Mouse (Mus musculus) heart, embryonic 12.5 days (tissue): ENCODE measurements around the gene Mcoln2. TPM values are rescaled to one million over a fixed set of nuclear protein-coding genes. Genes with fewer than 3 reads are reported as not detected.

Source experiments
- ATAC-seq: fragments of 200-750 bp; cut with Nextera tagmentation; 2 replicates; pipeline ENCODE4 v1.8.0; 2017; ENCODE audit warnings: moderate TSS enrichment, moderate library complexity; ENCODE audit not compliant: insufficient number of reproducible peaks, low FRiP score
- H3K27ac ChIP-seq: fragments of 300-500 bp; sonication (generic); 2 replicates; pipeline ENCODE4 v1.5.1; 2016; ENCODE audit warnings: mild to moderate bottlenecking, moderate library complexity; ENCODE audit not compliant: poor library complexity, severe bottlenecking
- H3K27me3 ChIP-seq: fragments of 300-500 bp; sonication (generic); replicated peaks from 2 replicates; pipeline ENCODE4 v1.6.1; 2016; ENCODE audit warnings: mild to moderate bottlenecking, moderate library complexity
- H3K36me3 ChIP-seq: fragments of 300-500 bp; sonication (generic); 2 replicates; pipeline ENCODE4 v1.6.1; 2016; ENCODE audit warnings: mild to moderate bottlenecking, moderate library complexity
- H3K4me1 ChIP-seq: fragments of 300-500 bp; sonication (generic); replicated peaks from 2 replicates; pipeline ENCODE4 v1.6.1; 2016; ENCODE audit warnings: mild to moderate bottlenecking
- H3K4me2 ChIP-seq: fragments of 300-500 bp; sonication (generic); 2 replicates; pipeline ENCODE4 v1.6.1; 2016; ENCODE audit warnings: mild to moderate bottlenecking, moderate library complexity
- H3K4me3 ChIP-seq: fragments of 300-500 bp; sonication (generic); 2 replicates; pipeline ENCODE4 v1.5.1; 2016; ENCODE audit warnings: mild to moderate bottlenecking
- H3K9ac ChIP-seq: fragments of 300-500 bp; sonication (generic); 2 replicates; pipeline ENCODE4 v1.6.1; 2016; ENCODE audit warnings: mild to moderate bottlenecking, moderate library complexity
- H3K9me3 ChIP-seq: fragments of 300-500 bp; sonication (generic); replicated peaks from 2 replicates; pipeline ENCODE4 v1.6.1; 2016; ENCODE audit warnings: mild to moderate bottlenecking, moderate library complexity
- WGBS: fragments of 180-500 bp; shearing (Covaris S2); methylation state at CpG from one replicate; pipeline ENCODE4 v1.1.7; 2016; 5-methylcytosine and 5-hydroxymethylcytosine counted together
- polyA plus RNA-seq: library from polyadenylated mRNA; unstranded; fragments of >200 nt; fragmentation: Nextera tagmentation; extraction: Ambion mirVana; gene quantifications from 2 replicates; pipeline ENCODE4 v1.2.1, GENCODE M21; 2016

Gene Mcoln2
- polyA plus RNA-seq, 1 experiment from 2014 or later: 0.57 TPM

- Histone ChIP-seq H3K4me1 (peaks cover 18% of the 10 kb centered on the region), H3K4me3 (peak overlapping the region; percentile 31), H3K9ac (peak overlapping the region; percentile 51), H3K9me3 (no peaks in the 10 kb centered on the region), H3K4me2 (peak overlapping the region; percentile 64), H3K27me3 (peaks cover 37% of the 10 kb centered on the region), H3K27ac (no peak overlapping the region), H3K36me3 (no peaks in the 10 kb centered on the region)
- ATAC-seq: 0 out of 2 replicates have a peak, but pooled peaks have one; percentile 22
- WGBS: 10% methylated on average over 25 of the region's 25 CpGs
Observed at GRCm38 (mm10) chr3:146121310-146122124, 28.1 kb upstream of the Mcoln2 start.

DNA sequence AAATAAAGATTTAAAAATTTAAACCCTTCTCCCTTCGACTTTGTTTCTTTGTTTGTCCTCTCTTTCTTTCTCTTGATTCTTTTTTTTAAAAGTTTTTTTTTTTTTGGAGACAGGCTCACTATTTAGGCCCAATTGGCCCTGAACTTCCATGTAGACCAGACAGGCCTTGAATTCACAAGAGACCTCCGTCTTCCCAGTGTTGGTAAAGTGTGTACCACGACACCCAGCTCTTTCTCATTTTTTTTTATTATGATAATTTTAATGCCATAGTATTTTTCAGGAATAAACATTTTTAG is 27.6 kb upstream of the Mcoln2 start:
- Histone ChIP-seq H3K4me3 (no peak overlapping the region), H3K27ac (no peak overlapping the region), H3K9me3 (no peaks in the 10 kb centered on the region), H3K27me3 (peaks cover 32% of the 10 kb centered on the region), H3K4me2 (peak overlapping the region; percentile 64; the same call in 1 of the 2 replicates), H3K4me1 (peaks cover 17% of the 10 kb centered on the region), H3K9ac (no peak overlapping the region), H3K36me3 (no peaks in the 10 kb centered on the region)
- 56% methylated on average over 3 of the region's 3 CpGs for WGBS
- no peak for ATAC-seq

DNA sequence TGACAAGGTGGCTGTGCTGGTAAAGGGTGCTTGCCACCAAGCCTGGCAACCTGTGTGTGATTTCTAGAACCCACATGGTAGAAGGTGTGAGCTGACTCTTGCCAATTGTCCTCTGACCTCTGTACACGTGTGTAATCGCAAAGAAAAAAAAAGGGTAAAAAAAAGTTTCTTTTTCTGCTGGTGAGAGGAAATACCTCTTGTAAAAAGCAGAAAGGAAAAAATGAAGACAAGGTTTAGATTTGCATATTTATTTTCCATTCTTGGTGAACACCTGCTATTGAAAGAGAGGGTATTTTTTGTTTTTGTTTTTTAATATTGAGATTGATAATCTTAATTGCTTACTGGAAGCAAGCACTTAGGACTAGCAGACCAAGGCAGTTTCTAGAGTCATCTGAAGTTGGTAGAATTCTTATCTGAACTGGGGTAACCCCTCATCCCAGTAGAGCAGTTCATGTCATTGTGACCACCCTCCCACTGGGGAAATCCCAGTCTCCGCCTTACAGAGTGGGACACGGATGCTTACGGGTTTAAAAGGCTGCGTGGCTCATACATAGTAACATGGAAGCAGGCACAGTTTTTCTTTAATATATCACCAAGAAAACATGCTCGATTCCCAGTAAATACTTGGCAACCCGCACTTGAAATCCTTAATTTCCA is 26.7 kb upstream of the Mcoln2 start:
- ATAC-seq: no peak

GRCm38 (mm10) chr3:146123464-146123825 is 26.2 kb upstream of the Mcoln2 start:
- WGBS: 76% methylated on average over 9 of the region's 9 CpGs

More for the DNA sequence above, 26.7 kb upstream of the Mcoln2 start:
- Histone ChIP-seq H3K4me3 (no peak overlapping the region), H3K4me2 (no peak overlapping the region), H3K36me3 (no peaks in the 10 kb centered on the region), H3K9ac (no peak overlapping the region), H3K4me1 (peaks cover 14% of the 10 kb centered on the region; the same call in 1 of the 2 replicates), H3K9me3 (no peaks in the 10 kb centered on the region), H3K27me3 (peaks cover 23% of the 10 kb centered on the region), H3K27ac (no peak overlapping the region)
- 84% methylated on average over 8 of the region's 8 CpGs for WGBS

DNA sequence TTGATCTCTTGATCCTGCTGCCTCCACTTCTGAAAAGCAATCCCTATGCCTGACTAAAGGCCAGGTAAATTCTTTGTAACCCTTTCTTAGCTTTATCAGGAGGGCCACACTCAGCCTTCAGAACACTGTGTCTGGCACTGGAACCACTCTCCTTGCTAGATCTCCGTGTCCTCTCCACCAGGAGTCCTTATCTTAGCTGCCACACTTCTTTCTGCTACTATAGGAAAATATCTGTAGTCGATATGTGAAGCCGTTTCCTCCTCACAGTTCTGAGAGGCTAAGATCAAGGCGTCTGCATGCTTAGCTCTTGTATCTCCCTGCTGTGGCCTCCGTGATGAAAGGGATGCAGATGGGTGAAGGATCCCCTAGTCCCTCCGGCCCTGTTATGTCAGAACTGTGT is 22.4 kb upstream of the Mcoln2 start:
- peak overlapping the region; percentile 42 for H3K9ac ChIP-seq
- no peak overlapping the region for H3K27ac ChIP-seq
- H3K27me3 ChIP-seq: 0 out of 2 replicates have a peak, but pooled peaks cover 4% of the 10 kb centered on the region
- no peak for ATAC-seq
- H3K4me3 ChIP-seq: no peak overlapping the region
- WGBS: 23% methylated on average over 6 of the region's 6 CpGs
- 0 out of 2 replicates have a peak, but pooled peaks cover 5% of the 10 kb centered on the region for H3K4me1 ChIP-seq
- H3K9me3 ChIP-seq: no peaks in the 10 kb centered on the region
- no peak overlapping the region for H3K4me2 ChIP-seq
- no peaks in the 10 kb centered on the region for H3K36me3 ChIP-seq

More at GRCm38 (mm10) chr3:146123464-146123825, 26.2 kb upstream of the Mcoln2 start:
- H3K9ac ChIP-seq: no peak overlapping the region
- no peak overlapping the region for H3K27ac ChIP-seq
- peaks cover 12% of the 10 kb centered on the region; the same call in 1 of the 2 replicates for H3K4me1 ChIP-seq
- H3K4me3 ChIP-seq: no peak overlapping the region
- no peak for ATAC-seq
- no peak overlapping the region for H3K4me2 ChIP-seq
- no peaks in the 10 kb centered on the region for H3K36me3 ChIP-seq
- peaks cover 18% of the 10 kb centered on the region for H3K27me3 ChIP-seq
- H3K9me3 ChIP-seq: no peaks in the 10 kb centered on the region

- Histone ChIP-seq H3K4me2 (no peak overlapping the region), H3K4me3 (no peak overlapping the region), H3K27me3 (no peaks in the 10 kb centered on the region), H3K27ac (no peak overlapping the region), H3K36me3 (no peaks in the 10 kb centered on the region), H3K9me3 (no peaks in the 10 kb centered on the region; the same call in 1 of the 2 replicates), H3K9ac (no peak overlapping the region), H3K4me1 (no peaks in the 10 kb centered on the region; the same call in 1 of the 2 replicates)
- 73% methylated on average over 9 of the region's 9 CpGs for whole genome bisulfite sequencing
- ATAC-seq: no peak
Observed at GRCm38 (mm10) chr3:146134834-146135233, 14.8 kb upstream of the Mcoln2 start.

DNA sequence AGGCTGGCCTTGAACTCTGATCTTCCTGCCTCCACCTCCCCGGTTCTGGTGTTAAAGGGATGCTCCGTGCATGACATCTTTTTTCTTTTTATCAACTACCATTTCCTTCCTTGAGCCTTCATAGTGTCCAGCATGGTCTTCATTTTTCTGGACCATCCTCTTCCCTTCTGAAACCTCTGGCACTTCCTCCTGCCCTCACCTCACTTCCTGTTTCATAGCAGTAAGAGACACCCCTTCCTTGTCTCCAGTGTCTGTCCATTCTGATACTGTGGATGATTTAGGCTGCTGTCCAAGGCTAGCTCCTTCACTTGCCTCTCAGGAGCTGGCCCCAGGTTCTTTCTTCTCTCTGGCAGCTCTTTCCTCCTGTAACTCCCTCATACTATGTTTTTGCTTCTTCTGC is 14.2 kb upstream of the Mcoln2 start:
- WGBS: 75% methylated on average over 2 of the region's 2 CpGs
- ATAC-seq: no peak
- H3K36me3 ChIP-seq: no peaks in the 10 kb centered on the region

DNA sequence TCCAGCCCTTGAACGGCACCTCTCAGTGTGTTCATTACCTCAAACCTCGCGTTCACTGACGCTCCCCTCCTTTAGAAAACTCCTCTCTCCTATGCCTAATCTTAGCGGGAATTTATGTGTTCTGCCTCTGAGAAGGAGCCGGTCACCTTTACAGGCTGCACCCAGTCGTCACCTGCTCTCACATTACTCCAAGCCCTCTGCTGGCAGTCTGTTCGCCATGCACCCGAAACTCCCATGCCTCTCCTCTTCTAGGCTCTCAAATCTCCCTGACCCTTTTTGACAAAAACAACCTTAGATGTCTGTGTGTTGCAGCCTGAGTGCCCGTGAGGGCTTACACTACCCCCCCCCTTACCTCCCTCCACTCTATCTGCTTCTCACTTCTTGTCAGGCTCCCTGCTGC is 13.2 kb upstream of the Mcoln2 start:
- no peaks in the 10 kb centered on the region; the same call in 1 of the 2 replicates for H3K4me1 ChIP-seq
- H3K4me2 ChIP-seq: peak overlapping the region; percentile 11; the same call in 1 of the 2 replicates
- ATAC-seq: no peak
- no peaks in the 10 kb centered on the region for H3K36me3 ChIP-seq
- H3K9me3 ChIP-seq: no peaks in the 10 kb centered on the region; the same call in 1 of the 2 replicates
- 20% methylated on average over 10 of the region's 10 CpGs for WGBS
- H3K4me3 ChIP-seq: no peak overlapping the region
- no peak overlapping the region for H3K9ac ChIP-seq
- no peak overlapping the region for H3K27ac ChIP-seq
- H3K27me3 ChIP-seq: no peaks in the 10 kb centered on the region

More for the DNA sequence above, 14.2 kb upstream of the Mcoln2 start:
- Histone ChIP-seq H3K27ac (no peak overlapping the region), H3K4me3 (no peak overlapping the region), H3K27me3 (no peaks in the 10 kb centered on the region), H3K4me2 (no peak overlapping the region), H3K9me3 (no peaks in the 10 kb centered on the region; the same call in 1 of the 2 replicates), H3K9ac (no peak overlapping the region), H3K4me1 (no peaks in the 10 kb centered on the region; the same call in 1 of the 2 replicates)

GRCm38 (mm10) chr3:146140276-146140675 is 9.4 kb upstream of the Mcoln2 start:
- 83% methylated on average over 7 of the region's 7 CpGs for WGBS

DNA sequence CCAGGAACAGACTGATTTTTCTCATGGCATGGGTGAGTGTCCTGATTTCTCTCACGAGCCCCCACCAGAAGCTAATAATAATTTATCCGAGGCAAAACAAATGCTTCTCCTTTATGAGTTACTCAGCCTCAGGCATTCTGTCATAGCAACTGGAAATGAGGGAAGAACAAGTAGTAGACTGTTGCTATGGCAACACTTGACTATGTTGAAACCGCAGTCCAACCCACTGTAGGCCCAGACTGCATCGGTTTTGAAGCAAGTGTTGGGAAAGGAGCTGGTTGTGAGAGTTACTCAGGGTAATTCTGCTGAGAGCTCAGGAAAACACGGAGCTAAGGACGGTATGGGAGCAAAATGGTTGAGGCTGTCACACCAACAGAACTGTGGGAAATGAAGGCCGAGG is 7.1 kb upstream of the Mcoln2 start:
- Histone ChIP-seq H3K4me2 (no peak overlapping the region), H3K4me3 (no peak overlapping the region), H3K36me3 (no peaks in the 10 kb centered on the region), H3K27me3 (no peaks in the 10 kb centered on the region), H3K27ac (no peak overlapping the region), H3K4me1 (no peaks in the 10 kb centered on the region), H3K9me3 (no peaks in the 10 kb centered on the region; the same call in 1 of the 2 replicates), H3K9ac (no peak overlapping the region)
- 78% methylated on average over 7 of the region's 7 CpGs for WGBS
- no peak for ATAC-seq

More at GRCm38 (mm10) chr3:146140276-146140675, 9.4 kb upstream of the Mcoln2 start:
- H3K36me3 ChIP-seq: no peaks in the 10 kb centered on the region
- no peaks in the 10 kb centered on the region for H3K9me3 ChIP-seq
- no peak overlapping the region for H3K27ac ChIP-seq
- no peak overlapping the region for H3K4me3 ChIP-seq
- H3K27me3 ChIP-seq: no peaks in the 10 kb centered on the region
- H3K9ac ChIP-seq: no peak overlapping the region
- no peaks in the 10 kb centered on the region; the same call in 1 of the 2 replicates for H3K4me1 ChIP-seq
- no peak overlapping the region for H3K4me2 ChIP-seq
- no peak for ATAC-seq

- Histone ChIP-seq H3K4me2 (no peak overlapping the region), H3K27ac (no peak overlapping the region), H3K9me3 (no peaks in the 10 kb centered on the region; the same call in 1 of the 2 replicates), H3K27me3 (0 out of 2 replicates have a peak, but pooled peaks cover 5% of the 10 kb centered on the region), H3K4me3 (no peak overlapping the region), H3K9ac (no peak overlapping the region), H3K4me1 (peaks cover 3% of the 10 kb centered on the region; the same call in 1 of the 2 replicates), H3K36me3 (no peaks in the 10 kb centered on the region)
- 50% methylated on average over 5 of the region's 5 CpGs for WGBS
- no peak for ATAC-seq
Observed at GRCm38 (mm10) chr3:146145501-146145900, 4.1 kb upstream of the Mcoln2 start.
